Mouse (Mus musculus) midbrain, embryonic 13.5 days (tissue): Measurements from ENCODE around the gene Ascc2. TPM values are rescaled to one million over a fixed set of nuclear protein-coding genes. Genes with fewer than 3 reads are reported as not detected.
"Not testable (repeated sequence)": the region's sequence is repeated elsewhere in the genome, so short reads cannot be mapped to it uniquely, and the experiment has no call there.

ENCODE experiments used
- ATAC-seq: fragments of 200-750 bp; cut with Nextera tagmentation; 2 replicates; pipeline ENCODE4 v1.8.0; 2017; ENCODE audit warnings: mild to moderate bottlenecking, moderate TSS enrichment, moderate library complexity
- H3K27ac ChIP-seq: fragments of 300-500 bp; sonication (generic); 2 replicates; pipeline ENCODE4 v1.5.1; 2015; ENCODE audit warnings: inconsistent platforms, mild to moderate bottlenecking, moderate library complexity
- H3K27me3 ChIP-seq: fragments of 300-500 bp; sonication (generic); 2 replicates; pipeline ENCODE4 v1.6.1; 2015; ENCODE audit warnings: mild to moderate bottlenecking, inconsistent platforms
- H3K36me3 ChIP-seq: fragments of 300-500 bp; sonication (generic); 2 replicates; pipeline ENCODE4 v1.6.1; 2015; ENCODE audit warnings: mild to moderate bottlenecking, inconsistent platforms
- H3K4me1 ChIP-seq: fragments of 300-500 bp; sonication (generic); replicated peaks from 2 replicates; pipeline ENCODE4 v1.6.1; 2015; ENCODE audit warnings: inconsistent platforms
- H3K4me2 ChIP-seq: fragments of 300-500 bp; sonication (generic); replicated peaks from 2 replicates; pipeline ENCODE4 v1.6.1; 2015; ENCODE audit warnings: moderate library complexity, mild to moderate bottlenecking, inconsistent platforms
- H3K4me3 ChIP-seq: fragments of 300-500 bp; sonication (generic); replicated peaks from 2 replicates; pipeline ENCODE4 v1.5.1; 2015; ENCODE audit warnings: mild to moderate bottlenecking, inconsistent platforms
- H3K9ac ChIP-seq: fragments of 300-500 bp; sonication (generic); replicated peaks from 2 replicates; pipeline ENCODE4 v1.6.1; 2015; ENCODE audit warnings: mild to moderate bottlenecking, inconsistent platforms
- H3K9me3 ChIP-seq: fragments of 300-500 bp; sonication (generic); 2 replicates; pipeline ENCODE4 v1.6.1; 2016; ENCODE audit warnings: mild to moderate bottlenecking, inconsistent platforms
- WGBS: fragments of 180-500 bp; shearing (Covaris S2); methylation state at CpG from one replicate; pipeline ENCODE4 v1.1.7; 2015; 5-methylcytosine and 5-hydroxymethylcytosine counted together
- polyA plus RNA-seq: library from polyadenylated mRNA; unstranded; fragments of >200 nt; fragmentation: Nextera tagmentation; extraction: Ambion mirVana; gene quantifications from 2 replicates; pipeline ENCODE4 v1.2.1, GENCODE M21; 2015

The Ascc2 gene
- polyA plus RNA-seq, 1 experiment from 2014 or later: 23.1 TPM

GRCm38 (mm10) chr11:4687874-4688273 lies 50.3 kb downstream of the Ascc2 start:
- Histone ChIP-seq H3K4me1 (no peaks in the 10 kb centered on the region), H3K4me3 (no peak overlapping the region), H3K4me2 (no peak overlapping the region), H3K27me3 (no peaks in the 10 kb centered on the region), H3K27ac (no peak overlapping the region), H3K36me3 (peaks cover 21% of the 10 kb centered on the region), H3K9me3 (no peaks in the 10 kb centered on the region), H3K9ac (no peak overlapping the region)
- no peak for ATAC-seq
- 79% methylated on average over 3 of the region's 3 CpGs for WGBS

GRCm38 (mm10) chr11:4688632-4689380 lies 51.3 kb downstream of the Ascc2 start:
- ATAC-seq: no peak
- WGBS: 65% methylated on average over 11 of the region's 11 CpGs
- H3K4me3 ChIP-seq: no peak overlapping the region

DNA sequence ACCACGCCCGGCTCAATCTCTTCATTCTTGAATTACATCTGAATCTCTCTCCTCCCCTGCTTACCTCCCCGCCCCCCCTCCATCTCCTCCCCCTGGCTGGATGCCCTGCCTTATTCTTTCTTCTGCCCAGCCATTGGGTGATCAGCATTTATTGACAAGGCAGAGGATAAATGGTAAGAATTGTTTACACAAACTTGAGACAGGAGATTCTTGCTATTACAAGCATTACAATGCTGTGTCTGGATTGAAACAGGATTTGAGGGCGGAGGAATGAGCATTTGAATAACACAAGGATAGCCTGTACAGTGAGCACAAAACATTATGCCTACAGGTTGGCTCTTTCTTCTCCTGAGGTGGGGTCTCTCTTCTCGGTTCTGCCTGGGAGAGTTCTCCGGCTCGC lies 52.8 kb downstream of the Ascc2 start:
- no peak overlapping the region for H3K4me3 ChIP-seq
- H3K27ac ChIP-seq: no peak overlapping the region
- no peaks in the 10 kb centered on the region for H3K36me3 ChIP-seq
- H3K4me2 ChIP-seq: no peak overlapping the region
- no peaks in the 10 kb centered on the region for H3K9me3 ChIP-seq
- no peaks in the 10 kb centered on the region for H3K4me1 ChIP-seq
- H3K9ac ChIP-seq: no peak overlapping the region
- 85% methylated on average over 7 of the region's 7 CpGs for WGBS
- ATAC-seq: no peak
- H3K27me3 ChIP-seq: no peaks in the 10 kb centered on the region

More at GRCm38 (mm10) chr11:4688632-4689380, 51.3 kb downstream of the Ascc2 start:
- H3K9me3 ChIP-seq: no peaks in the 10 kb centered on the region
- H3K27me3 ChIP-seq: no peaks in the 10 kb centered on the region
- no peak overlapping the region for H3K9ac ChIP-seq
- H3K36me3 ChIP-seq: peaks cover 12% of the 10 kb centered on the region
- H3K4me2 ChIP-seq: no peak overlapping the region
- no peaks in the 10 kb centered on the region for H3K4me1 ChIP-seq
- H3K27ac ChIP-seq: no peak overlapping the region

- H3K27ac ChIP-seq: no peak overlapping the region
- no peaks in the 10 kb centered on the region for H3K27me3 ChIP-seq
- H3K9me3 ChIP-seq: no peaks in the 10 kb centered on the region
- H3K9ac ChIP-seq: no peak overlapping the region
- H3K4me1 ChIP-seq: no peaks in the 10 kb centered on the region
- H3K4me3 ChIP-seq: no peak overlapping the region
- 64% methylated on average over 10 of the region's 10 CpGs for WGBS
- no peak overlapping the region for H3K4me2 ChIP-seq
- H3K36me3 ChIP-seq: no peaks in the 10 kb centered on the region
- no peak for ATAC-seq
Observed at GRCm38 (mm10) chr11:4691213-4691612, 53.7 kb downstream of the Ascc2 start.

DNA sequence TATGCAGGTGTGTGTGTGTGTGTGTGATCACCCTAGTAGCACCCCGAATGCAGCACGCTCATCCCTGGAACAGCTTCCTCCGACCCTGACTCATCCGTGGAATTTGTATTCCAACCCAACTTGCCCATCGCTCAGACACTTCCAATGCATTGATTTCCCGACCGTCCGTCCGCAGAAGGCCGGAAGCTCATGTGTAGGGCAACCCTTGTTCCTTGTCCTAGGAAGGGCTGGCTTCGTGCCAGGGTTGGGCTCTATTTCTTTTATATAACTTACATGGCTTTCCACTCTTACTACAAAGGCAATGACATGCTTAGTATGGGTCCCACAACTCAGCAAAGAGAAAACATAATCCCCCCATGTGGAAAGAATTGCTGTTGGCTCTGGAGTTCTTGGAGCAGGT lies 54.6 kb downstream of the Ascc2 start:
- H3K27me3 ChIP-seq: no peaks in the 10 kb centered on the region

GRCm38 (mm10) chr11:4697043-4697983 lies 59.8 kb downstream of the Ascc2 start:
- H3K4me3 ChIP-seq: no peak overlapping the region
- ATAC-seq: no peak
- WGBS: 61% methylated on average over 7 of the region's 7 CpGs
- no peaks in the 10 kb centered on the region for H3K9me3 ChIP-seq
- H3K9ac ChIP-seq: no peak overlapping the region
- no peak overlapping the region for H3K27ac ChIP-seq
- H3K4me1 ChIP-seq: no peaks in the 10 kb centered on the region
- H3K4me2 ChIP-seq: no peak overlapping the region
- H3K27me3 ChIP-seq: no peaks in the 10 kb centered on the region
- H3K36me3 ChIP-seq: peaks cover 14% of the 10 kb centered on the region

More for the DNA sequence above, 54.6 kb downstream of the Ascc2 start:
- WGBS: 81% methylated on average over 11 of the region's 11 CpGs
- no peak overlapping the region for H3K4me2 ChIP-seq
- no peaks in the 10 kb centered on the region for H3K36me3 ChIP-seq
- no peak for ATAC-seq
- no peaks in the 10 kb centered on the region for H3K9me3 ChIP-seq
- H3K4me3 ChIP-seq: no peak overlapping the region
- H3K9ac ChIP-seq: no peak overlapping the region
- H3K27ac ChIP-seq: no peak overlapping the region
- no peaks in the 10 kb centered on the region for H3K4me1 ChIP-seq

GRCm38 (mm10) chr11:4700726-4701125 lies 63.2 kb downstream of the Ascc2 start:
- 88% methylated on average over 8 of the region's 8 CpGs for WGBS
- no peak for ATAC-seq

DNA sequence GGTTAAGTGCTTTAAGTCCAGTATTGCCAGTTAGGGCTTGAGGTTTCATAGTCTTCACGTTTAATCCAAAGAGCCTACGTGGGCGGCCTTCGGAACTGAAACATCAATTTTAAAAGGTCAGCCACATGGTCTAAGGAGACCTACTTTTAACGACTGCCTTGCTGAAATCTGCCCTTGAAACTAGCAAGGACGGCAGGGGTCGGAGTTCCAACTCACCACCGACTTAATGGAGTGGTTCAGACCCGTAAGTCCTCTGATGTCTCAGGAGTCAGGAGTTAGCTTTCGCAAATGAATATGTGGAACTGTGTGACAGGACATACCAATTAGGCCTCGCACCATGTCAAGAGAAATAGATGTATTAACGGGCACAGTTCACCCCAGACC lies 66.1 kb downstream of the Ascc2 start:
- H3K9me3 ChIP-seq: no peaks in the 10 kb centered on the region
- no peaks in the 10 kb centered on the region for H3K27me3 ChIP-seq
- WGBS: 5% methylated on average over 12 of the region's 12 CpGs
- H3K9ac ChIP-seq: peak overlapping the region; percentile 81
- H3K4me1 ChIP-seq: peaks cover 18% of the 10 kb centered on the region
- ATAC-seq: no peak
- peak overlapping the region; percentile 78 for H3K4me2 ChIP-seq
- 0 out of 2 replicates have a peak overlapping the region, but pooled peaks have one; percentile 26 for H3K27ac ChIP-seq
- peaks cover 14% of the 10 kb centered on the region for H3K36me3 ChIP-seq
- H3K4me3 ChIP-seq: peak overlapping the region; percentile 78

More at GRCm38 (mm10) chr11:4700726-4701125, 63.2 kb downstream of the Ascc2 start:
- H3K4me3 ChIP-seq: no peak overlapping the region
- no peaks in the 10 kb centered on the region for H3K9me3 ChIP-seq
- H3K27ac ChIP-seq: no peak overlapping the region
- peaks cover 14% of the 10 kb centered on the region for H3K36me3 ChIP-seq
- H3K9ac ChIP-seq: no peak overlapping the region
- no peak overlapping the region for H3K4me2 ChIP-seq
- H3K4me1 ChIP-seq: peaks cover 18% of the 10 kb centered on the region
- H3K27me3 ChIP-seq: no peaks in the 10 kb centered on the region

DNA sequence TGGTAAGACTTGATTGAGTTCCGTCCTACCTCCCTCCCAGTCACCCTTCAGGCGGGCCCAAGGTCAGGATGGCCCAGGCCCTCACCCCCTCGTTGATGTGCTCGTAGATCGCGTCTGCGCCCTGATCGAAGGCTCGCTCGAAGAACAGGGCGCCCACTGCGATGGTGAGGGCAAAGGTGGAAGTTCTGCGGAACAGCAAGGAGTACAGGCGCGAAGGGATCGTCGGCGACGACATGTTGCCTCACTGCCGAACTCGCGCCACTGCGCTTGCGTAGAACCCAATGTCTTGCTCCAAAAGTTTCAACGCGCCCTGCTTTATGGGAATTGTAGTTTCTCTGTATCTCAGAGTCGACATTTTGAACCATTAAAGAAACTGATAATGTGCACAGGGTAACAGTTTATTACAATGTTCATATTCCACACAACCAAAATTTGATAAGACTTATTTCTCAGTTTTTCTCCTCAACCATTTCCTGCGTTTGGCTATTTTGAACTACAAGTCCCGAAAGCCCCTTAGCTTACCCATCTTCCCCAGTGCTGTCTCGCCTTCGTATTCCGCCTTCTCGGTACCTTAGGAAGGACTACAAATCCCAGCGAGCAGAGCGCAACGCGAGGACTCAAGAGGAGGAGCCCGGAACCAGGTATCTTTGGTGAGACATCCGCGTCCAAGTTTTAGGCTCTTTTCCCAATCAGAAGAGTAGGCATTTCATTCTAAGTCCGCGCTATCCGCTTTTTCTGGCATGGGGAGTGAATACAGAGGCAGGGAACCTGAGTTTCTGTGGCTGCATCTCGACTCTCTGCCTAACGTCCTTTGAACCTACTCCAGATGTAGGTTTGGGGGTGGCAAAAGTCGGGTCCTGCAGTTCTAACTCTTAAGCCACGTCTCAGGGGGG lies 66.8 kb downstream of the Ascc2 start, which contains the start of the genes Uqcr10 and Zmat5:
TSS of gene Uqcr10 (minus strand) at position 271 of the 893 bp plus-strand sequence.
TSS of gene Zmat5 (plus strand) at position 607 of the 893 bp plus-strand sequence.
- Histone ChIP-seq H3K9me3 (no peaks in the 10 kb centered on the region), H3K9ac (peak within 1 kb of the TSS; percentile 81), H3K4me2 (peak within 1 kb of the TSS; percentile 78), H3K27ac (peak within 1 kb of the TSS; percentile 26; the same call in 1 of the 2 replicates), H3K27me3 (no peaks in the 10 kb centered on the region), H3K36me3 (peaks cover 14% of the 10 kb centered on the region), H3K4me1 (peaks cover 18% of the 10 kb centered on the region), H3K4me3 (peak within 1 kb of the TSS; percentile 78)
- ATAC-seq: peak; percentile 98
- WGBS: under 1% methylated on average over 47 of the region's 47 CpGs

GRCm38 (mm10) chr11:4705178-4705577 lies 67.6 kb downstream of the Ascc2 start:
- WGBS: 6% methylated on average over 4 of the region's 4 CpGs
- H3K4me2 ChIP-seq: peak overlapping the region; percentile 78
- H3K36me3 ChIP-seq: peaks cover 14% of the 10 kb centered on the region
- H3K9me3 ChIP-seq: no peaks in the 10 kb centered on the region
- H3K27ac ChIP-seq: no peak overlapping the region
- no peaks in the 10 kb centered on the region for H3K27me3 ChIP-seq
- H3K4me3 ChIP-seq: peak overlapping the region; percentile 78
- no peak for ATAC-seq
- H3K4me1 ChIP-seq: peaks cover 18% of the 10 kb centered on the region
- H3K9ac ChIP-seq: peak overlapping the region; percentile 71

- H3K27me3 ChIP-seq, H3K4me2 ChIP-seq, H3K27ac ChIP-seq, H3K9me3 ChIP-seq, ATAC-seq, H3K9ac ChIP-seq, H3K4me1 ChIP-seq, H3K4me3 ChIP-seq, H3K36me3 ChIP-seq: not testable (repeated sequence)
- whole genome bisulfite sequencing: 82% methylated on average over 4 of the region's 4 CpGs
Observed at GRCm38 (mm10) chr11:4710188-4710587, 72.6 kb downstream of the Ascc2 start.
